Mouse (Mus musculus): ENCODE results near the gene Defb25. TPM values are rescaled to one million over a fixed set of nuclear protein-coding genes. Genes with fewer than 3 reads are reported as not detected.
"Not testable (repeated sequence)": the region's sequence is repeated elsewhere in the genome, so short reads cannot be mapped to it uniquely, and the experiment has no call there.

The Defb25 gene
- not detected in 2 replicates for total RNA-seq (2014; rRNA removed)
- polyA plus RNA-seq (2015; fragmentation: Nextera tagmentation; extraction: Ambion mirVana): not detected in 2 replicates

- H3K4me3 ChIP-seq (ENCODE audit: low read length): no peak within 1 kb of the TSS
- no peak within 1 kb of the TSS for H3K4me2 ChIP-seq (ENCODE audit: low read depth, low read length)
- H3K9ac ChIP-seq (replicated peaks; ENCODE audit: low read length): no peak within 1 kb of the TSS
- 0 out of 2 replicates have a peak, but pooled peaks cover 4% of the 10 kb centered on the region for H3K4me1 ChIP-seq (ENCODE audit: insufficient read depth, low read length)
- H3K9me3 ChIP-seq (ENCODE audit: low read length): no peaks in the 10 kb centered on the region
- ATAC-seq: no peak
- no peaks in the 10 kb centered on the region for H3K36me3 ChIP-seq (ENCODE audit: insufficient read depth, low read length)
- WGBS: 81% methylated on average over 7 of the region's 7 CpGs
- no peak within 1 kb of the TSS for H3K27ac ChIP-seq
- TF ChIP-seq CTCF (IDR thresholded peaks at IDR 0.05; ENCODE audit: low read depth): no peak
- H3K27me3 ChIP-seq (ENCODE audit: insufficient read depth, low read length): peaks cover 10% of the 10 kb centered on the region; the same call in 1 of the 2 replicates
- no peak for DNase-seq (ENCODE audit: low spot score)
Measured at GRCm38 (mm10) chr2:152622953-152623352, at the start of gene Defb25. TSS of gene Defb25 (minus strand) at chr2:152623053.

GRCm38 (mm10) chr2:152672166-152672565 is 49.3 kb upstream of the Defb25 start:
- H3K4me3 ChIP-seq (ENCODE audit: low read length): peak overlapping the region; percentile 87
- H3K27me3 ChIP-seq (ENCODE audit: insufficient read depth, low read length): no peaks in the 10 kb centered on the region
- no peaks in the 10 kb centered on the region for H3K9me3 ChIP-seq (ENCODE audit: low read length)
- H3K4me2 ChIP-seq (ENCODE audit: low read depth, low read length): peak overlapping the region; percentile 74
- 74% methylated on average over 12 of the region's 12 CpGs for WGBS
- no peak for TF ChIP-seq CTCF (IDR thresholded peaks at IDR 0.05; ENCODE audit: low read depth)
- no peak for DNase-seq (ENCODE audit: low spot score)
- H3K27ac ChIP-seq: no peak overlapping the region
- peaks cover 8% of the 10 kb centered on the region; the same call in 1 of the 2 replicates for H3K36me3 ChIP-seq (ENCODE audit: insufficient read depth, low read length)
- no peak for ATAC-seq
- peak overlapping the region; percentile 31; the same call in 1 of the 2 replicates for H3K9ac ChIP-seq (replicated peaks; ENCODE audit: low read length)
- peaks cover 14% of the 10 kb centered on the region; the same call in 1 of the 2 replicates for H3K4me1 ChIP-seq (ENCODE audit: insufficient read depth, low read length)

- WGBS: 20% methylated on average over 5 of the region's 5 CpGs
- ATAC-seq (peak; percentile 55; the same call in 1 of the 2 replicates), DNase-seq (ENCODE audit: low spot score) (peak; percentile 78)
- peak; percentile 73 for TF ChIP-seq CTCF (IDR thresholded peaks at IDR 0.05; ENCODE audit: low read depth)
- no peaks in the 10 kb centered on the region for H3K27me3 ChIP-seq (ENCODE audit: insufficient read depth, low read length)
- peak overlapping the region; percentile 74 for H3K4me2 ChIP-seq (ENCODE audit: low read depth, low read length)
- peak overlapping the region; percentile 91 for H3K9ac ChIP-seq (replicated peaks; ENCODE audit: low read length)
- 0 out of 2 replicates have a peak overlapping the region, but pooled peaks have one; percentile 97 for H3K27ac ChIP-seq
- H3K9me3 ChIP-seq (ENCODE audit: low read length): no peaks in the 10 kb centered on the region
- H3K4me1 ChIP-seq (ENCODE audit: insufficient read depth, low read length): peaks cover 14% of the 10 kb centered on the region; the same call in 1 of the 2 replicates
- H3K4me3 ChIP-seq (ENCODE audit: low read length): peak overlapping the region; percentile 87
- 0 out of 2 replicates have a peak, but pooled peaks cover 2% of the 10 kb centered on the region for H3K36me3 ChIP-seq (ENCODE audit: insufficient read depth, low read length)
Measured at GRCm38 (mm10) chr2:152671642-152671999, 48.8 kb upstream of the Defb25 start.

GRCm38 (mm10) chr2:152670983-152671641 is 48.3 kb upstream of the Defb25 start:
- Histone ChIP-seq H3K4me1 (ENCODE audit: insufficient read depth, low read length) (peaks cover 14% of the 10 kb centered on the region; the same call in 1 of the 2 replicates), H3K9me3 (ENCODE audit: low read length) (no peaks in the 10 kb centered on the region), H3K4me2 (ENCODE audit: low read depth, low read length) (peak overlapping the region; percentile 74), H3K27me3 (ENCODE audit: insufficient read depth, low read length) (no peaks in the 10 kb centered on the region), H3K4me3 (ENCODE audit: low read length) (peak overlapping the region; percentile 87), H3K36me3 (ENCODE audit: insufficient read depth, low read length) (no peaks in the 10 kb centered on the region), H3K9ac (replicated peaks; ENCODE audit: low read length) (peak overlapping the region; percentile 91), H3K27ac (peak overlapping the region; percentile 97; the same call in 1 of the 2 replicates)
- 48% methylated on average over 9 of the region's 9 CpGs for WGBS
- DNase-seq (ENCODE audit: low spot score) (peak; percentile 39), ATAC-seq (0 out of 2 replicates have a peak, but pooled peaks have one; percentile 0)
- TF ChIP-seq CTCF (IDR thresholded peaks at IDR 0.05; ENCODE audit: low read depth): no peak

GRCm38 (mm10) chr2:152669639-152670484 is 47.0 kb upstream of the Defb25 start:
- H3K4me1 ChIP-seq (ENCODE audit: insufficient read depth, low read length): peaks cover 14% of the 10 kb centered on the region; the same call in 1 of the 2 replicates
- peak overlapping the region; percentile 91 for H3K9ac ChIP-seq (replicated peaks; ENCODE audit: low read length)
- no peaks in the 10 kb centered on the region for H3K9me3 ChIP-seq (ENCODE audit: low read length)
- peak; percentile 81 for ATAC-seq
- H3K27ac ChIP-seq: peak overlapping the region; percentile 97
- H3K36me3 ChIP-seq (ENCODE audit: insufficient read depth, low read length): no peaks in the 10 kb centered on the region
- DNase-seq (ENCODE audit: low spot score): peak; percentile 72
- H3K27me3 ChIP-seq (ENCODE audit: insufficient read depth, low read length): no peaks in the 10 kb centered on the region
- peak overlapping the region; percentile 87 for H3K4me3 ChIP-seq (ENCODE audit: low read length)
- WGBS: 1% methylated on average over 46 of the region's 46 CpGs
- TF ChIP-seq CTCF (IDR thresholded peaks at IDR 0.05; ENCODE audit: low read depth): no peak
- peak overlapping the region; percentile 74 for H3K4me2 ChIP-seq (ENCODE audit: low read depth, low read length)

GRCm38 (mm10) chr2:152669256-152669638 is 46.4 kb upstream of the Defb25 start, which contains the start of gene H13:
TSS of gene H13 (plus strand) at chr2:152669461.
- Histone ChIP-seq H3K9ac (replicated peaks; ENCODE audit: low read length) (peak within 1 kb of the TSS; percentile 91), H3K27ac (peak within 1 kb of the TSS; percentile 97), H3K4me1 (ENCODE audit: insufficient read depth, low read length) (peaks cover 14% of the 10 kb centered on the region; the same call in 1 of the 2 replicates), H3K9me3 (ENCODE audit: low read length) (no peaks in the 10 kb centered on the region), H3K27me3 (ENCODE audit: insufficient read depth, low read length) (no peaks in the 10 kb centered on the region), H3K4me2 (ENCODE audit: low read depth, low read length) (peak within 1 kb of the TSS; percentile 74), H3K36me3 (ENCODE audit: insufficient read depth, low read length) (no peaks in the 10 kb centered on the region), H3K4me3 (ENCODE audit: low read length) (peak within 1 kb of the TSS; percentile 87)
- WGBS: under 1% methylated on average over 35 of the region's 35 CpGs
- TF ChIP-seq CTCF (IDR thresholded peaks at IDR 0.05; ENCODE audit: low read depth): peak; percentile 99
- ATAC-seq: peak; percentile 84
- peak; percentile 97 for DNase-seq (ENCODE audit: low spot score)

- not testable (repeated sequence) for H3K27me3 ChIP-seq (ENCODE audit: insufficient read depth, low read length); H3K36me3 ChIP-seq (ENCODE audit: insufficient read depth, low read length); DNase-seq (ENCODE audit: low spot score); H3K27ac ChIP-seq; H3K9ac ChIP-seq (replicated peaks; ENCODE audit: low read length); ATAC-seq; H3K4me1 ChIP-seq (ENCODE audit: insufficient read depth, low read length); H3K4me2 ChIP-seq (ENCODE audit: low read depth, low read length); H3K9me3 ChIP-seq (ENCODE audit: low read length); H3K4me3 ChIP-seq (ENCODE audit: low read length)
- WGBS: 82% methylated on average over 3 of the region's 3 CpGs
Measured at GRCm38 (mm10) chr2:152666191-152666590, 43.3 kb upstream of the Defb25 start.

Data from hindbrain, postnatal 0 days (tissue).